Mouse (Mus musculus) hindbrain, embryonic 10.5 days (tissue): Measurements from ENCODE around the gene Vcl. TPM values are rescaled to one million over a fixed set of nuclear protein-coding genes. Genes with fewer than 3 reads are reported as not detected.

Experiments used
- DNase-seq: peaks from one replicate; pipeline ENCODE4 v3.0.0-alpha.2; 2017; ENCODE audit warnings: low spot score
- H3K27ac ChIP-seq: fragments of 300-500 bp; sonication (generic); 2 replicates; pipeline ENCODE4 v1.5.1; 2016; ENCODE audit warnings: mild to moderate bottlenecking, moderate library complexity
- H3K27me3 ChIP-seq: fragments of 300-500 bp; sonication (generic); 2 replicates; pipeline ENCODE4 v1.6.1; 2016; ENCODE audit warnings: mild to moderate bottlenecking; ENCODE audit not compliant: poor library complexity, insufficient read depth, severe bottlenecking
- H3K36me3 ChIP-seq: fragments of 300-500 bp; sonication (generic); 2 replicates; pipeline ENCODE4 v1.6.1; 2016; ENCODE audit warnings: mild to moderate bottlenecking, moderate library complexity
- H3K4me1 ChIP-seq: fragments of 300-500 bp; sonication (generic); replicated peaks from 2 replicates; pipeline ENCODE4 v1.6.1; 2016; ENCODE audit warnings: mild to moderate bottlenecking
- H3K4me3 ChIP-seq: fragments of 300-500 bp; sonication (generic); 2 replicates; pipeline ENCODE4 v1.5.1; 2016; ENCODE audit warnings: mild to moderate bottlenecking, moderate library complexity
- H3K9me3 ChIP-seq: fragments of 300-500 bp; sonication (generic); 2 replicates; pipeline ENCODE4 v1.6.1; 2016; ENCODE audit warnings: mild to moderate bottlenecking, moderate library complexity
- WGBS: fragments of 180-500 bp; shearing (Covaris S2); methylation state at CpG from one replicate; pipeline ENCODE4 v1.1.7; 2016; 5-methylcytosine and 5-hydroxymethylcytosine counted together
- polyA plus RNA-seq: library from polyadenylated mRNA; unstranded; fragments of >200 nt; fragmentation: Nextera tagmentation; extraction: Ambion mirVana; gene quantifications from 2 replicates; pipeline ENCODE4 v1.2.1, GENCODE M21; 2016

The Vcl gene
- polyA plus RNA-seq, 1 experiment from 2014 or later: 31.8 TPM

DNA sequence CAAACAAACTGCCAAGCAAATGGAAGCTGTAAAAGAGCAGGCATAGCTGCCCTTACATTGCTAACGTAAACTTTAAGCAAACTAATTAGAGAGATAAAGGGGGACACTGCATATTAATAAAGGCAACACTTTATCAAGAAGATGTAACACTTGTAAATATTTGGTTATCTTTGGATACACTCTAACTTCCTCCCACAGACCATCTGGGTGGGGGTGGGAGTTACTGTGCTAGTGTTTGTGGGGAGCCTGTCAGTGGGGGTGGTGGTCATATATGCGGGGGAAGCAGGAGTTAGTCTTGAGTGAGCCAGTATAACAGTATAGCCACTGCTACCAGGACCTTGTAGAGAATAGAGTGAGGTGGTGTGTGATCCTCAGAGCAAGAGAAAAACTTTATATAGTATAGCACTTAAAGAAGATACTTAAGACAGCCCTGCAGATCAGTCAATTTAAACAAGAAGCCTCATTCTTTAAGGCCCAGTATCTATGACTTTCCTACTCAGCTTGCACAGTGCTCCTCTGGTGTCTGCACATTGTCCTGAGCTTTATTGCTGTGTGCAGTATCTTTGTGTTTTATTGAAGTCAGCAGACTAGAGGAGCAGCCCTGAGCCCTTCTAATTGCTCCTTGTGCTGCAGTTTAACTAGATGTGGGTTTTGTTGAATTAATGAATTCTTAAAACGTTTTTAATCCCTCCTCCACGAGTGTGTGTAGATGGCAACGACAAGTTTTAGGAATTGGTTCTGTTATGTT lies 133.7 kb downstream of the Vcl start:
- 88% methylated on average over 5 of the region's 5 CpGs for WGBS
- no peak overlapping the region for H3K27ac ChIP-seq
- no peaks in the 10 kb centered on the region for H3K27me3 ChIP-seq
- DNase-seq: no peak
- no peak overlapping the region for H3K4me3 ChIP-seq
- no peaks in the 10 kb centered on the region for H3K9me3 ChIP-seq
- H3K4me1 ChIP-seq: no peaks in the 10 kb centered on the region
- H3K36me3 ChIP-seq: no peaks in the 10 kb centered on the region

DNA sequence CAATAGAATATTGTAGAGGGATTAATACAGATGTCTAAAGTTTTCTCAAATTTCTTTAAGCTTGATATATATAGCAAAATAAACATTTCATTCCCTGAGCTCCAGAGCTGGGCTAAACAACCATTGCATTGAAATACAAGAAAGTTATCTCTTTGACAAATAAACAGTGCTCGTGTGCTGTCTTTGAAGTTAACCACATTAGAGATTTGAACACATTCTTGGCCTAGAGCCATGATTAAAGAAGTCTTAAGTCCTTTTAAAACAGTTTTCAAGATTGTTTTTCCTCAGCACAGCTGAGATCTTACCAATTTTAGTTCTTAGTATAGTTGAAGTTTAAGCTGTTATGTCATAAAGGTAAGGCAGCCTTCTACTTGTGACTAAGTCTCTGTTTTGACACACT lies 135.1 kb downstream of the Vcl start:
- Histone ChIP-seq H3K9me3 (no peaks in the 10 kb centered on the region), H3K4me3 (no peak overlapping the region), H3K36me3 (no peaks in the 10 kb centered on the region), H3K4me1 (no peaks in the 10 kb centered on the region), H3K27ac (no peak overlapping the region), H3K27me3 (no peaks in the 10 kb centered on the region)
- whole genome bisulfite sequencing: 69% methylated on average over 1 of the region's 1 CpGs
- no peak for DNase-seq

DNA sequence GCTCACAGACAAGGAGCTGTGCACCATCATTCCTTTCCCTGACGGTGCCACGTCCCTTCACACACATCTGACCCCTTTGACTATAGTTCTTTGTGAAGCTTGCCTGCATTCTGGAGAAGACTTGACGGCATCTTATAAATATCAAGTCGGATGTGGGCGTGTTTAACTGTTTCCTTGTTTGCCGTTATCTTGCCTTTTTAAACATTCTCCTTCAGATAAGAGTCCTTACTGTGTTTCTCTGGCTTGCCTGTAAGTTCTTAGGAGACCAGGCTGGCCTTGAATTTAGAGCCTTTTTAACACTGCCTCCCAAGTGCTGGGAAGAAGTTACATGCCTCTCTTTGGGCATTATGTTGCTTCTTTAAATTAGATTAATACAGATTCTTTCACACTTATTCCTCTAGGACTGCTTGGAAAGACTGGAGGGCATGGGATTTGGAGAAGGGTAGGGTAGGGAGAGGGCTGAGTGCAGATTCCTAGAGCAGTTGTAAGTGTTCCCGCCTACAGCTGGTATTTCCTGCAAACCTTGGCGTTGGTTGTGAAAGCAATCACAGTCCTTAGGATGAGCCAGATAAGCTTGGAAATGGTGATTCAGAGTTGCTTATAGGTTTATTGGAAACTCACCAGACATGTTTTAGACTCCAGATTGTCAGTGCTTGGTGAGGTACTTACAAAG lies 136.4 kb downstream of the Vcl start:
- no peak for DNase-seq
- Histone ChIP-seq H3K36me3 (no peaks in the 10 kb centered on the region), H3K27me3 (no peaks in the 10 kb centered on the region), H3K27ac (no peak overlapping the region), H3K9me3 (no peaks in the 10 kb centered on the region), H3K4me1 (no peaks in the 10 kb centered on the region), H3K4me3 (no peak overlapping the region)
- WGBS: 74% methylated on average over 8 of the region's 8 CpGs

DNA sequence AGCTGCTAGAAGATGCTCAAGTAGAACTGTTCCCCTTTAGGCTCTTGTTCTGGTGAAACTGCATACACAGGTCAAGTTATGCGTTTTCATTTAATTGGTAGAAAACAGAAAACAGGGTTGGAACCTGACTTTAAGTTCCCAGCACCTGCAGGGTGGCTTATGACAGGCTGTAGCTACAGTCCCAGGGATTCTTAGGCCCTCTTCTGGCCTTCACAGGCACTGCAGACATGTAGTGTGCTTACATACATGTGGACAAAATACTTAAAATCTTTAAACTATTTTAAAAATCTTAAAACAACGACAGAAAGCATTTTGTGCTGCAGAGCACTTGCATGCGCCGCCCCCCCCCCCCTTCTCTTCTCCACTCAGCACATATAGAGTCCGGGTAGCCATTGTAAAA lies 140.4 kb downstream of the Vcl start:
- no peaks in the 10 kb centered on the region for H3K9me3 ChIP-seq
- no peaks in the 10 kb centered on the region for H3K27me3 ChIP-seq
- H3K4me3 ChIP-seq: no peak overlapping the region
- WGBS: 90% methylated on average over 5 of the region's 5 CpGs
- no peak for DNase-seq
- no peaks in the 10 kb centered on the region for H3K4me1 ChIP-seq
- H3K27ac ChIP-seq: no peak overlapping the region
- H3K36me3 ChIP-seq: no peaks in the 10 kb centered on the region

DNA sequence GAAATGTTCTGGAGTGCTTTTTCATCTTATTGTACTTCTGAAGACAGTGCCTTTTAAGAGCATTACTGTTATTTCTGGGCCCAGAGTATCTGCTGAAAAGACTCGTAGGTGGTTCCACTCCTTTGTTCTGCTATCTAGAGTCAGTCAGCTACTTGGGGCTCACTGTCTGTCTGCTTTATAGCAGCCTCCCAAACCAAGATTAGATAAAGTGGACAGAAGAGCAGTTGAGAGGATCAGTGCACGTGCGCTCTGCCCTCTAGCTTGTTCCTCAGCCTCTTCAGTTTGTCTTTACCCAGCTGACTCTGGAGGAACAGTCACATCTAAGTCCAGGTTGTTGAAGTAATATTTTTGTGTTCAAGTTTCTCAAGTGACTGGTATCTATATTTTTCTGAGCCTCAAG lies 144.8 kb downstream of the Vcl start:
- peaks cover 12% of the 10 kb centered on the region for H3K4me1 ChIP-seq
- no peak overlapping the region for H3K4me3 ChIP-seq
- no peaks in the 10 kb centered on the region for H3K9me3 ChIP-seq
- H3K27me3 ChIP-seq: no peaks in the 10 kb centered on the region
- H3K27ac ChIP-seq: no peak overlapping the region
- 77% methylated on average over 3 of the region's 3 CpGs for WGBS
- no peaks in the 10 kb centered on the region for H3K36me3 ChIP-seq
- DNase-seq: no peak

DNA sequence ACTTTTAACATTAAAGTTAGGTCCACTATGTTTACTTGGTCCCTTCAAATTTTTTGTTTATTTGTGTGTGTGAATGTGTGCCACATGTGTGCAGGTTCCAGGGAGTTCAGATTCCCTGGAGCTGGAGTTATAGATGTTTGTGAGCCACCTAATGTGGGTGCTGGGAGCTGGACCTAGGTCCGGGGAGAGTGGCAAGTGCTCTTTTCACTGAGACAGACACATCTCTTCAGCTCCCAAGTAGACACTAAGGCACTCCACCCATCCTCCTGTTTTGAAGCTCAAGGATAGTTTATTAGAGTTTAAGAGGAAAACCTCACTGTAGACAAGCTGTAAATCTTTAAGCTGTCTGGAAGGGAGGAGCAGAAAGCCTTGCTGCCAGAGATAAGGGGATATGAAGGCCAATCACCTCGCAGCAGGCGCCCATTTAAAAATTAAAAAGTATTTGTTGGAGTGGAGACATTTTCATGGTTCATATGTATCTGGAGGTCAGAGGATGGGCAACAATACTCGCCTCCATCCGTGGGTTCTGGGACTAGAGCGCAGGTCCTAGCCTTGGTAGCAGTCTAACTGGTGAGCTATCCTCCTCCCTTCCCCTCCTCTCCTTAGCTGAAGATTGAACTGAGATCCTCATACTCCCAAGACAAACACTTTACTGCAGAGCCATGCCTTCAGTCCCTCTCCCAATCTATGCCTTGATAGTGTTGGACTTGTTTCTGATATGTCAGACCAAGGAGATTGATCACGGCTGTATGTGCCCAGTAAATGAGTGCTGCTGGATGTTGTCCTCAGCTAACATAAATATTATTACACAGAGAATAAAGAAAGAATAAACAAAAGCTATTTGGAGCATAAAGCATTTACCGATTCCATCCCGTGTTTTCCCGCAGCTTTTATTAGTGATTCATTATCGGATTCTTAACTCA lies 145.5 kb downstream of the Vcl start:
- 69% methylated on average over 11 of the region's 11 CpGs for WGBS
- DNase-seq: no peak
- H3K36me3 ChIP-seq: no peaks in the 10 kb centered on the region
- H3K9me3 ChIP-seq: no peaks in the 10 kb centered on the region
- peaks cover 12% of the 10 kb centered on the region for H3K4me1 ChIP-seq
- no peak overlapping the region for H3K27ac ChIP-seq
- peak overlapping the region; percentile 73 for H3K4me3 ChIP-seq
- no peaks in the 10 kb centered on the region for H3K27me3 ChIP-seq

DNA sequence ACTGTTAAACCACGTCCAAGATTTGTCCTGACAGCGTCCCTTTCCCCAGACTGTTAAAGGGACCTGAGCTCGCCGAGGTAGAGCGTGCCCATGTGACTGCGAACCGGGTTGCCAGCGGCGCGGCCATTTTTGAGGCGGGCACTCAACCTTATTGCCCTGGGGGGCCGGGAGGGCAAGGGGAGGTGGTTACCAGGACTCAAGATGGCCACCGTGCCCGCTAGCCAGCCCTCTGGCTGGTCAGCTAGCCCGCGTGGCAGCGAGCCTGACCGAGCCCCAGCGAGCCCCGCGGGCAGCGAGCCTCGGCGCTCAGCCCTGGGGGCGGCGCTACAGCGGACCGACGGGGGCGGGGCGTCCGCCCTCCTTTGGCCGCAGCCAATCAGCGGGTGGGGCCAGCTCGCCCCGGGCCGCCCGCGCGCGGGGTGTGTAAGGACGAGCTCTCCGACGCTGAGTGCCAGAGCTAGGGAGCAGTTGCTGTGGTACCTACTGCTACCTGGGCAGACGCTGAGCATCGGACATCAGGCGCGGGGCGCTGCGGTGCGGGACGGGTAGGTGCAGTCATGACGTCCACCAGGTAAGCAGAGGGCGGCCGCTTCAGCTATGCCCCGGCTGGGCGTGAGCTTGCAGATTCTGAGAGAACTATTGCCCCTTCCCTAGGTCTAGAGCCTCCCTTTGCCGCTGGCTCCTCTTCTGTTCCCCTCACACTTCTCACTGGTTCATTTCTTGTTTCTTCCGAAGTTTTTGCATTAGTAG lies 146.7 kb downstream of the Vcl start:
- H3K9me3 ChIP-seq: no peaks in the 10 kb centered on the region
- peak; percentile 91 for DNase-seq
- peak overlapping the region; percentile 91 for H3K27ac ChIP-seq
- H3K4me1 ChIP-seq: peaks cover 12% of the 10 kb centered on the region
- WGBS: under 1% methylated on average over 59 of the region's 59 CpGs
- H3K36me3 ChIP-seq: no peaks in the 10 kb centered on the region
- no peaks in the 10 kb centered on the region for H3K27me3 ChIP-seq
- peak overlapping the region; percentile 73 for H3K4me3 ChIP-seq

DNA sequence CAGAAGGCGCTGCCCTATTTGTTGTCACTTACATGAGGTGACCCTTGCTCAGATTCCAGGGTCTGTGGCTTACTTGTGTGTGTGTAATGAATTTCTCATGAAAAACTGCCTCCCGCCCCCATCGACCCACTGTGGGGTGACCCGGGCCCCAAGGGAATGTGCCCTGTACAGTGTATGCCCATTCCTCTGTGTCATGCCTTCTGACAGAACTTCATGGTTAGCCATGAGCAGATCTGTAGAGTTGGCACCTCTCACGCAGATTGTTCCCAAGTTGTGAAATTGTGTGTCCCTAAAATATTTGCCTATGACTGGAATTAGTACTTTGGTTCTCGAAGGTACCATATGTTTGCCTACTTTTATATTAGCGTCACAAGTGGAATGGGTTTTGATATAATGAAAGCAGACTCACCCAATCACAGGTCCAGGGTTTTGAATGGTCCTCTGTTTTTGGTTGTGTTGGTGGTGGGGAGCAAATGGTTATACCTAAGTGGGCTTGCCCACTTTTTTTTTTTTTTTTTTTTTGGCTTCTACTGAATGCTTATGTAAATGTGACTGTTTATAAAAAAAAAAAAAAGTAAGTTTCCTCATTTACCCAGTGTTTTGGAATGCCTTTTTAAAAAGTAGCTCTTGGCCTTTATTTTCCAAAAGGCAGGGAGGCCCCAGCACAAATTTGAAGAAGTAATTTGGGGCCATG lies 147.4 kb downstream of the Vcl start:
- DNase-seq: no peak
- Histone ChIP-seq H3K4me1 (peaks cover 12% of the 10 kb centered on the region), H3K27me3 (no peaks in the 10 kb centered on the region), H3K9me3 (no peaks in the 10 kb centered on the region), H3K36me3 (no peaks in the 10 kb centered on the region), H3K27ac (peak overlapping the region; percentile 91), H3K4me3 (peak overlapping the region; percentile 73)
- WGBS: 53% methylated on average over 7 of the region's 7 CpGs

DNA sequence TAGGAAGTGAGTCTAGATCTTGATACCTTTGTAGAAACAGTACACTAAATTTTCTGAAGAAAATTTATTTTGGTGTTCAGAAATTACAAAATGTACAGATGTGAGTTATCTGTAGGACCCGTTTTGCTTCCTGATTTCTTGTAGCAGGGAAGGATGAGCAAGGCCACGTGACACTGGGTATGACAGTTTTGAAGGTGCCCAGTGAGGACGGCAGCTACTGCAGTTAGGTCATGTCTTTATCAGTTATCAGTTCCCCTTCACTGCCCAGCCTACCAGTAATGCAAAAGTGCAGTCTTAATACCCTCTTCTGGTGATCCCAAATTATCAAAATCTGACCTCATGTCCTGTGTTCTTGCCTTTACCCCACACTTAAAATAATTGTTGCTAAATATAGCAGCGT lies 148.7 kb downstream of the Vcl start:
- no peak overlapping the region for H3K27ac ChIP-seq
- H3K9me3 ChIP-seq: no peaks in the 10 kb centered on the region
- H3K36me3 ChIP-seq: no peaks in the 10 kb centered on the region
- H3K27me3 ChIP-seq: no peaks in the 10 kb centered on the region
- 90% methylated on average over 4 of the region's 4 CpGs for WGBS
- no peak overlapping the region for H3K4me3 ChIP-seq
- peaks cover 12% of the 10 kb centered on the region for H3K4me1 ChIP-seq
- DNase-seq: no peak

DNA sequence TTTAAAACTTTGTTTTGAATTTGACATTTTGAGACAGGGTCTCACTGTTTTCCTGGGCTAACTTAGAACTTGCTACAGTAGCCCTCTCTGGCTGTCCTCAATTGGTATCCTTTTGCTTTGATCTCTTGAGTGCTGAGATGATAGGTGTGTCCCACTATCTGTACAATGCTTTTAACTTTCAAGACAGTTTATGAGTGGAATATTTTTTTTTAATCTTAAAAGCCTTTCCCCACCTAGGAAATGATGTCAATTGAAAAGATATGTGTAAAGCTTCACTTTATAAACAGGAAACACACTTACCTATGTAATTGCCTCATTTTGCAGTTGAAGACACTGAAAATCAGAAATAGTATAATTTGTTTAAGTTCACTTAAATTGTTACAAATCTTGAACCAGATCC lies 149.3 kb downstream of the Vcl start:
- Histone ChIP-seq H3K9me3 (no peaks in the 10 kb centered on the region), H3K36me3 (no peaks in the 10 kb centered on the region), H3K4me1 (peaks cover 12% of the 10 kb centered on the region), H3K27ac (no peak overlapping the region), H3K27me3 (no peaks in the 10 kb centered on the region), H3K4me3 (no peak overlapping the region)
- DNase-seq: no peak

DNA sequence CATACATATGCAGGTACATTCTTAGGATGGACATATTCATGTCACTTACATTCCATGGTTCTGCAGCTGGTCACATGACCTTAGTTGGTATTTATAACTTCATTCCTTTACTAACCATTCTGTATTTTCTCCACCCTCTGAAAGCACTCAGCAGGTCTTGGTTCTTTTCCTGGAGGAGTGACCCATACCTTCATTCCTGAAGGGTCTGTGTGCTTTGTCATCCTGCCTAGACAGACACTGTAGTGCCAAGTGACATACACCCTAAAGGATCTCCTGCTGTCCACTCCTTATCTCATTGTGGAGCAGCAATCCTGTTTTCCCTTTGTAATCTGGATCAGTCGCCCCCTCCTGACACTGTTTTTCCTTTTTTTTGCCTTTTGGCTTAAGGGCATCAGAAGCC lies 153.6 kb downstream of the Vcl start:
- no peaks in the 10 kb centered on the region for H3K27me3 ChIP-seq
- no peak for DNase-seq
- no peaks in the 10 kb centered on the region for H3K9me3 ChIP-seq
- H3K4me3 ChIP-seq: no peak overlapping the region
- no peak overlapping the region for H3K27ac ChIP-seq
- no peaks in the 10 kb centered on the region for H3K36me3 ChIP-seq
- H3K4me1 ChIP-seq: 0 out of 2 replicates have a peak, but pooled peaks cover 8% of the 10 kb centered on the region
- WGBS: 65% methylated on average over 1 of the region's 1 CpGs
